Mouse (Mus musculus) liver, postnatal 0 days (tissue): ENCODE measurements at regions not wholly inside any gene's neighbourhood (a gene's known extent, or its start where the extent isn't known, plus 50 kb on each side); places are given as distances from the start of the nearest gene placed in this dataset.

Experiments used
- ATAC-seq: fragments of 200-750 bp; cut with Nextera tagmentation; 2 replicates; pipeline ENCODE4 v1.8.0; 2017; ENCODE audit warnings: mild to moderate bottlenecking, moderate library complexity
- DNase-seq: peaks from one replicate; pipeline ENCODE4 v3.0.0-alpha.2; 2016
- H3K27ac ChIP-seq: fragments of 300-500 bp; sonication (generic); 2 replicates; pipeline ENCODE4 v1.5.1; 2014; ENCODE audit warnings: antibody characterized with exemption, moderate library complexity, mild to moderate bottlenecking, low read depth
- H3K27me3 ChIP-seq: fragments of 300-500 bp; sonication (generic); 2 replicates; pipeline ENCODE4 v1.6.1; 2014; ENCODE audit warnings: low read length, control low read depth, mixed read lengths; ENCODE audit not compliant: insufficient read depth
- H3K36me3 ChIP-seq: fragments of 300-500 bp; sonication (generic); replicated peaks from 2 replicates; pipeline ENCODE4 v1.6.1; 2014; ENCODE audit warnings: mild to moderate bottlenecking, control low read depth, low read length, moderate library complexity, mixed read lengths; ENCODE audit not compliant: insufficient read depth
- H3K4me1 ChIP-seq: fragments of 300-500 bp; sonication (generic); 2 replicates; pipeline ENCODE4 v1.6.1; 2014; ENCODE audit warnings: antibody characterized with exemption, mild to moderate bottlenecking, control low read depth; ENCODE audit not compliant: insufficient read depth
- H3K4me2 ChIP-seq: fragments of 300-500 bp; sonication (generic); 2 replicates; pipeline ENCODE4 v1.6.1; 2014; ENCODE audit warnings: low read depth, mild to moderate bottlenecking, low read length, moderate library complexity, mixed read lengths
- H3K4me3 ChIP-seq: fragments of 300-500 bp; sonication (generic); 2 replicates; pipeline ENCODE4 v1.5.1; 2014; ENCODE audit warnings: low read depth, low read length
- H3K9ac ChIP-seq: fragments of 300-500 bp; sonication (generic); replicated peaks from 2 replicates; pipeline ENCODE4 v1.6.1; 2014; ENCODE audit warnings: mild to moderate bottlenecking, moderate library complexity
- H3K9me3 ChIP-seq: fragments of 300-500 bp; sonication (generic); 2 replicates; pipeline ENCODE4 v1.6.1; 2016; ENCODE audit warnings: mild to moderate bottlenecking, control low read depth, low read length, mixed read lengths
- CTCF ChIP-seq: sonication (generic); IDR thresholded peaks from 2 replicates; pipeline ENCODE4 v1.5.1; 2016; ENCODE audit warnings: antibody characterized with exemption, low read depth
- EP300 ChIP-seq: IDR thresholded peaks from 2 replicates; pipeline ENCODE4 v1.6.1; 2016; ENCODE audit warnings: antibody characterized with exemption, low read depth, mild to moderate bottlenecking
- WGBS: fragments of 180-500 bp; shearing (Covaris S2); extraction: QIAGEN DNeasy Blood & Tissue Kit; methylation state at CpG from one replicate; pipeline ENCODE4 v1.1.7; 2014; ENCODE audit not compliant: insufficient replicate concordance; 5-methylcytosine and 5-hydroxymethylcytosine counted together

GRCm38 (mm10) chr1:176379645-176380044 lies 104.5 kb upstream of the Pld5 start:
- no peak for ATAC-seq
- no peaks in the 10 kb centered on the region for H3K36me3 ChIP-seq
- no peak for TF ChIP-seq EP300
- no peak for TF ChIP-seq CTCF
- H3K9me3 ChIP-seq: no peaks in the 10 kb centered on the region
- H3K4me3 ChIP-seq: no peak overlapping the region
- no peak overlapping the region for H3K4me2 ChIP-seq
- no peaks in the 10 kb centered on the region for H3K27me3 ChIP-seq
- no peak for DNase-seq
- H3K9ac ChIP-seq: no peak overlapping the region
- no peak overlapping the region for H3K27ac ChIP-seq
- H3K4me1 ChIP-seq: no peaks in the 10 kb centered on the region

DNA sequence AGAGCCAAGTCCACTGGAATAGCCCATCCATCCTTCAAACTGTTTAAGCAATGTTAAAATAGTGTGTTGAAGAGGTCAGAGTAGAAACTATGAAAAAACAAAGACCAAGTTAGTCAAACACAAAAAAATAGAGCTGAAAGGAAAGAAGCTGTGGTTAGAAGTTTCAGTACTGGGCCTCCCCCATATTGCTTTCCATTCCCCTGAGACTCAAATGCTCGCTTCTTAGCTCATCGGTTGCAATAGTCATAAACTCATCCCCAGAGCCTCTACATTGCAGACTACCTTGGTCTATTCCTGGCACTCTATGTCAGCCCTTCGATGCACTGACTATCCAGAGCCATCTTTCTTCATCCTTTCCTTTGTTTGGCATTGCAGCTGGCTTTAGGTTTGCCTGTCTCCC lies 91.8 kb upstream of the Pld5 start:
- Histone ChIP-seq H3K4me3 (no peak overlapping the region), H3K27me3 (no peaks in the 10 kb centered on the region), H3K9ac (no peak overlapping the region), H3K4me2 (no peak overlapping the region), H3K27ac (no peak overlapping the region), H3K9me3 (no peaks in the 10 kb centered on the region), H3K4me1 (no peaks in the 10 kb centered on the region), H3K36me3 (no peaks in the 10 kb centered on the region)
- no peak for TF ChIP-seq CTCF
- TF ChIP-seq EP300: no peak
- ATAC-seq (no peak), DNase-seq (no peak)
- WGBS: 71% methylated on average over 3 of the region's 3 CpGs

- no peak overlapping the region for H3K4me2 ChIP-seq
- H3K27me3 ChIP-seq: no peaks in the 10 kb centered on the region
- H3K36me3 ChIP-seq: no peaks in the 10 kb centered on the region
- WGBS: 78% methylated on average over 3 of the region's 3 CpGs
- ATAC-seq: no peak
- DNase-seq: no peak
- H3K27ac ChIP-seq: no peak overlapping the region
- no peak for TF ChIP-seq EP300
- no peak for TF ChIP-seq CTCF
- no peaks in the 10 kb centered on the region for H3K9me3 ChIP-seq
- H3K9ac ChIP-seq: no peak overlapping the region
- H3K4me3 ChIP-seq: no peak overlapping the region
- H3K4me1 ChIP-seq: no peaks in the 10 kb centered on the region
Observed at GRCm38 (mm10) chr1:176360957-176361356, 85.8 kb upstream of the Pld5 start.

GRCm38 (mm10) chr1:176359992-176360724 lies 85.0 kb upstream of the Pld5 start:
- Histone ChIP-seq H3K9ac (no peak overlapping the region), H3K27ac (no peak overlapping the region), H3K4me3 (no peak overlapping the region), H3K4me2 (no peak overlapping the region), H3K9me3 (no peaks in the 10 kb centered on the region), H3K4me1 (no peaks in the 10 kb centered on the region), H3K36me3 (no peaks in the 10 kb centered on the region), H3K27me3 (no peaks in the 10 kb centered on the region)
- no peak for ATAC-seq
- TF ChIP-seq CTCF (no peak), EP300 (no peak)
- WGBS: 82% methylated on average over 12 of the region's 12 CpGs
- DNase-seq: no peak

DNA sequence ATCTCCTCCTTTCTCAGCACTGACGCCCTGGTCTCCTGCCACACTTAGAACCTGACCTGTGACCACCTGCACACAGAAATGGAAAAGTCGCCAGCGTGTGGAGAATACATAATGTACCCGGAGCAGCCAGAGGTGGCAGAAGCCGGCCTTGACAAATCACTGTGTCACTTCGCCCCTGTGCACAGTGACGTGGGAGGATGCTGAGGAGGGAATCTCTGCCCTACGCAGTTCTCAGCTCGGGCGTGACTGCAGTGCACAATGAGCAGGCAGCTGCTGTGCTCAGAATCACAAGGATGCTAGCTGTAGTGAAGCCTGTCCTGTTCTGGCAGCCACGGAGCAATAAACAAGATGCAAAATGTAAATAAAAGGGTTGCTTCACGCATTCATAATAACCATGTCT lies 80.2 kb upstream of the Pld5 start:
- TF ChIP-seq EP300: no peak
- TF ChIP-seq CTCF: no peak
- DNase-seq (no peak), ATAC-seq (no peak)
- 67% methylated on average over 12 of the region's 12 CpGs for WGBS
- no peaks in the 10 kb centered on the region for H3K27me3 ChIP-seq
- H3K4me1 ChIP-seq: no peaks in the 10 kb centered on the region
- H3K9me3 ChIP-seq: no peaks in the 10 kb centered on the region
- H3K36me3 ChIP-seq: no peaks in the 10 kb centered on the region
- H3K4me2 ChIP-seq: no peak overlapping the region
- no peak overlapping the region for H3K4me3 ChIP-seq
- no peak overlapping the region for H3K27ac ChIP-seq
- H3K9ac ChIP-seq: no peak overlapping the region

DNA sequence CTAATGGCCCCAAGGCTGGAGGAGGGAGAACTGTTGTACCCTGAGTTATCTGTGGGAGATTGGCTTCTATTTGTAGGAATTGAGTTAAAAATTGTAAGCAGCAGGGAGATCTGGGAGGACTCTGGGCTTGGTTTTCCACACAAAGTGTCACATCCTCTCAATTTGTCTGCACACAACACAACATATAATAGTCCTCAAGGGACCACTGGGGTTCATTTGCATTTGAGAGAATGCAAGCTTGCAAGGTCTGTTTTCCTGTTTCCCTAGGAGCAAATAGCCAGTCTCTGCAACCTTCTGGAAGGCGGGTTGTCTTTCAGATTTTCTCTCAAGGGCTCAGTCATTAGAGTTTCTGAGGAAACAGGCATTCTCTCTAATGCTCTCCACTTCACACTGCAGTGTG lies 79.8 kb upstream of the Pld5 start:
- no peak for TF ChIP-seq CTCF
- no peak for TF ChIP-seq EP300
- no peaks in the 10 kb centered on the region for H3K4me1 ChIP-seq
- H3K9ac ChIP-seq: no peak overlapping the region
- no peak overlapping the region for H3K27ac ChIP-seq
- H3K4me3 ChIP-seq: no peak overlapping the region
- no peaks in the 10 kb centered on the region for H3K36me3 ChIP-seq
- DNase-seq (no peak), ATAC-seq (no peak)
- 40% methylated on average over 1 of the region's 1 CpGs for WGBS
- no peak overlapping the region for H3K4me2 ChIP-seq
- H3K27me3 ChIP-seq: no peaks in the 10 kb centered on the region
- no peaks in the 10 kb centered on the region for H3K9me3 ChIP-seq

GRCm38 (mm10) chr1:176352706-176353105 lies 77.6 kb upstream of the Pld5 start:
- DNase-seq (no peak), ATAC-seq (no peak)
- no peak overlapping the region for H3K4me2 ChIP-seq
- 59% methylated on average over 3 of the region's 3 CpGs for WGBS
- no peaks in the 10 kb centered on the region for H3K4me1 ChIP-seq
- H3K4me3 ChIP-seq: no peak overlapping the region
- no peaks in the 10 kb centered on the region for H3K27me3 ChIP-seq
- no peak overlapping the region for H3K9ac ChIP-seq
- H3K36me3 ChIP-seq: no peaks in the 10 kb centered on the region
- H3K27ac ChIP-seq: no peak overlapping the region
- TF ChIP-seq EP300 (no peak), CTCF (no peak)
- no peaks in the 10 kb centered on the region for H3K9me3 ChIP-seq
